Mouse (Mus musculus): ENCODE measurements around the gene Nup43. TPM values are rescaled to one million over a fixed set of nuclear protein-coding genes. Genes with fewer than 3 reads are reported as not detected.

The Nup43 gene
- polyA plus RNA-seq (2014; fragmentation: Illumina TruSeq; extraction: RNeasy Lipid Tissue Mini Kit (QIAGEN cat#74804); ENCODE audit: low read depth, low replicate concordance), result 9.0 TPM

GRCm38 (mm10) chr10:7667342-7667802 lies at the start of gene Nup43:
Nup43 (plus strand) TSS chr10:7667503.

GRCm38 (mm10) chr10:7680731-7681301 lies 13.5 kb downstream of the Nup43 start, which contains the start of the genes Pcmt1 and Lats1:
Pcmt1 (minus strand) TSS chr10:7681136.
Lats1 (plus strand) TSS chr10:7681214.

GRCm38 (mm10) chr10:7725751-7726500 lies 58.6 kb downstream of the Nup43 start, which contains the start of gene Katna1:
Katna1 (plus strand) TSS chr10:7726000.

Other genes starting within 250 kb of the Nup43 start
- gene Ulbp1, start 193.9 kb upstream of the Nup43 start, polyA plus RNA-seq (2014; fragmentation: Illumina TruSeq; extraction: RNeasy Lipid Tissue Mini Kit (QIAGEN cat#74804); ENCODE audit: low read depth, low replicate concordance), result 1.5 TPM
- gene Lrp11, start 77.7 kb upstream of the Nup43 start, polyA plus RNA-seq (2014; fragmentation: Illumina TruSeq; extraction: RNeasy Lipid Tissue Mini Kit (QIAGEN cat#74804); ENCODE audit: low read depth, low replicate concordance), result 3.0 TPM
- 98.3 TPM for gene Pcmt1, start 13.6 kb downstream of the Nup43 start, polyA plus RNA-seq (2014; fragmentation: Illumina TruSeq; extraction: RNeasy Lipid Tissue Mini Kit (QIAGEN cat#74804); ENCODE audit: low read depth, low replicate concordance)
- gene Lats1, start 13.7 kb downstream of the Nup43 start, polyA plus RNA-seq (2014; fragmentation: Illumina TruSeq; extraction: RNeasy Lipid Tissue Mini Kit (QIAGEN cat#74804); ENCODE audit: low read depth, low replicate concordance), result 8.0 TPM
- 22.5 TPM for gene Katna1, start 58.5 kb downstream of the Nup43 start, polyA plus RNA-seq (2014; fragmentation: Illumina TruSeq; extraction: RNeasy Lipid Tissue Mini Kit (QIAGEN cat#74804); ENCODE audit: low read depth, low replicate concordance)
- 119 TPM for gene Ginm1, start 125.3 kb downstream of the Nup43 start, polyA plus RNA-seq (2014; fragmentation: Illumina TruSeq; extraction: RNeasy Lipid Tissue Mini Kit (QIAGEN cat#74804); ENCODE audit: low read depth, low replicate concordance)
- gene Ppil4, start 125.4 kb downstream of the Nup43 start, polyA plus RNA-seq (2014; fragmentation: Illumina TruSeq; extraction: RNeasy Lipid Tissue Mini Kit (QIAGEN cat#74804); ENCODE audit: low read depth, low replicate concordance), result 19.0 TPM
- gene Zc3h12d, start 165.0 kb downstream of the Nup43 start, polyA plus RNA-seq (2014; fragmentation: Illumina TruSeq; extraction: RNeasy Lipid Tissue Mini Kit (QIAGEN cat#74804); ENCODE audit: low read depth, low replicate concordance), result 0.24 TPM